Mouse (Mus musculus) left cerebral cortex, postnatal 25 days (tissue): ENCODE results near the gene Lgals2. TPM values are rescaled to one million over a fixed set of nuclear protein-coding genes. Genes with fewer than 3 reads are reported as not detected.

ENCODE experiments used
- DNase-seq, 2 experiments: peaks; one replicate each; pipeline ENCODE4 v3.0.0; 2022; ENCODE audit warnings: low spot score in 2 of 2, mixed read lengths in 1 of 2
- intact Hi-C: fragments of 180-260 bp; cut with DNase I; formaldehyde crosslinking; loops from one replicate; pipeline ENCODE4 v1.15.1; 2025
- total RNA-seq, 2 experiments: library from RNA; stranded (reverse); gene quantifications; 2 replicates each; pipeline ENCODE4 v1.2.3; 2021

Lgals2 gene
- total RNA-seq, 2 experiments from 2014 or later: not detected

DNA sequence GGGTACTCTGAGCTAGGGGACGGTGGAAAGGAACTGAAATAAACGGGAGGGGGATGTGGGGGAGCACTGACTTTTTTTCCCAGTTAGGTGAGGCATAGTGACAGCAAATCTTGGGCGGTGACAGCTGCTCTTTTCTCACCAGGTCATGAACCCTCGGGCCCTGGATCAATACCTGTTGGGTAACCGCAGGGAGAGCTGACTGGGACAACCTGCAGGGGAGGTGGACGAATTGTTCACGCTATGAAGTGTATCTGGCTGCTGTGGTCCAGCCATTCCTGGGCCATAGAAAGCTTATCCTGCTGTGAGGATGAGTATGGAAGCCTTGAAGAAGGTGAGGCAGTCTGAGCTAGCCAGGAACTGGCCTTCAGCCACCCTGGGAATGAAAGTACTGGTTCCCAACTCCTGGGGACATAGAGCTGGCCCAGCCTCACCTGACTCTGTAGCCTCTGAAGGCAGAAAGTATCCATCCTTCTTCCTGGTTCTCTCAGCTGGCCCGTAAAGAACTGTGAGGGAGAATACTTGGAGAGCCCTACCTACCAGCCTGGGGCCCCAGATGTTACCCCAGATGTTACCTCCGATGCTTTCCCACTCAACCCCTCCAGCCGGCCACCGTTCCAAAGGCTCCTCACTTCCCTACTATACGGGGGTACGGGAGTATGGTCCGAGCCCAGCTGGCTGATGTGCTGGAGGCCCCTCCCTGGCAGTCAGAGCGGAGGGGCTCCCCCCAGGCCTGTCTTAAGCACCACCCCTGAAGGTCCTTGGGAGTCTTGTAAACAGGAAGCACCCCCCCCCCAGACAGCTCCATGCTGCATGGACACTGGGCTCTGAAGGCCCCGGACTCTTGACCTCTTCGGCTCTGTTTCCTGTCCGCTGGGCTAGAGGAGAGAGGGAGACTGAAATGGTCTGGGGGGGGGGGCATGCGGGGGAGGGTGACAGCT is 23.3 kb downstream of the Lgals2 start:
- no peak for DNase-seq
- intact Hi-C loops: no loop called here

DNA sequence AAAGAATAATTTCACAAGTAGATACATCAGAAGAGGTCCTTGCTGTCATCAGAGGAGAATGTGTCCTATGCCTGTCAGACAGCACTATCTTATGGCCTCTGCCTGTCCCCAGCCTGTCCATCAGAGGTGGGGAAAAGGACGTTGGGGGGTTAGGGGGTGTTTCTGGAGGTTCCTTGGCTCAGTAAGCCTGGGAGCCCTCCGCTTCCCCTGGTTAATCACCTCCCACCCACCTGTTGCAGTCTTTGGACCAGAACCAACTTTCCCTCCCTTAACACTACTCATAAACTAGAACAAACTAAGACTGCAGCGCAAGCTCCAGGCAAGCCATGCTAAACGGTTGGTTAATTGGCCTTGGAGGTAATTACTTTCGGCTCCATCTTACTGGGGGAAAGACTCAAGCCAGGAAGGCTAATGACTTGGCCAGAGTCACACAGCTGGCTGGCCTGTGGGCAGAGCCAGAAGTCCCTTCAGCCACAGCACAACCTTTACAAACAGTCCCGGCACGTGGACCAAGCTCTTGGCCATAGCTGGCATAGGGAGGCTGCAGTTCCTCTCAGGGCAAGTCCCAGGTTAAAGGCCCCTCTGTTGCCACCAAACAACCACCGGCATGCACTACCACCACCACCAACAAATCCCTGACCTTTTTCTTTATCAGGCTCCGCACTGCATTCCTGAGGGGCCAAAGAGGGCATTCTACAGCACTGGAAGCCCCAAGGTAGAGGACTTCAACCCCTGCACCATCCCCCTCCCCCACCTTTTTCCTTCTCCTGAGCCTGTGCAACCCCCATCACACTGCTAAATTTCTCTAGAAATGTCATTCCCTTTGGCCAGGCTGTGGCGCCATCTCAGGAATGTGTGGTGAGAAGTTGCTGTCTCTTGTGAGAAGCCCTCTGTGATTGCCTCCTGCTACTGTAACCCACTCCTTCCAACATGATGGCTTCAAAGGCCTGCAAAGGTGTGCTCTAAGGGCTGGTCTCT is 24.3 kb downstream of the Lgals2 start:
- intact Hi-C loops: no loop called here
- DNase-seq: peak in 1 of 2 experiments; percentile 32

DNA sequence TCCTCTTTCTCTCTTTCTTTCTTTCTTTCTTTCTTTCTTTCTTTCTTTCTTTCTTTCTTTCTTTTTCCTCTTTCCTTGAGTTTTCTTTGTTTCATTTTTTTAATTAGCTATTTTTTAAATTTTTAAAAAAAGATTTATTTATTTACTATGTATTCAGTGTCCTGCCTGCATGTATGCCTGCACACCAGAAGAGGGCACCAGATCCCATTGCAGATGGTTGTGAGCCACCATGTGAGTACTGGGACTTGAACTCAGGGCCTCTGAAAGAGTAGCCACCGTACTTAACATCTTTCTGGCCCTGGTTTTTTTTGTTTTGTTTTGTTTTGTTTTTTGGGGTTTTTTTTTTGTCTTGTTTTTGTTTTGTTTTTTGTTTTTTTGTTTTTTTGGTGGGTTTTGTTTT is 25.7 kb downstream of the Lgals2 start:
- DNase-seq: no peak
- intact Hi-C loops: no loop called here

DNA sequence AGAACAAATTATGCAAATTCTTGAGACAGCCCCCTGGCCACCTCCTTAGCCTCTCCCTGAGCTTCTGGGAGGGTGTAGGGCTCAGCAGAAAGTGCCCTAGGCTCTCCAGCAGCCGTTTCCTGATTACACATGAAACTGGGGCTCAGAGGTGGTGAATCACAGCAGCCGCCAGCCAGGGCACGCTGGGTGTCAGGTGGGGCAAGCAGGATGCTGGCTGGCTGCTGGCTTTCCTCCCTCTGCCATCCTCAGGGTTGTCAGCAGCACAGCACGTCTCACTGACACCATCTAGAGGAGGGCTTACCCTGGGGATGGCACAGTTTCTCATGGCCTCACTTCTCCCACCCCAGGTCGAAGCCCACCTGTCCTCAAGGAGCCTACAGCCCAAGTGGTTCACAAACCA is 27.0 kb downstream of the Lgals2 start:
- no peak for DNase-seq
- intact Hi-C loops: no loop called here

DNA sequence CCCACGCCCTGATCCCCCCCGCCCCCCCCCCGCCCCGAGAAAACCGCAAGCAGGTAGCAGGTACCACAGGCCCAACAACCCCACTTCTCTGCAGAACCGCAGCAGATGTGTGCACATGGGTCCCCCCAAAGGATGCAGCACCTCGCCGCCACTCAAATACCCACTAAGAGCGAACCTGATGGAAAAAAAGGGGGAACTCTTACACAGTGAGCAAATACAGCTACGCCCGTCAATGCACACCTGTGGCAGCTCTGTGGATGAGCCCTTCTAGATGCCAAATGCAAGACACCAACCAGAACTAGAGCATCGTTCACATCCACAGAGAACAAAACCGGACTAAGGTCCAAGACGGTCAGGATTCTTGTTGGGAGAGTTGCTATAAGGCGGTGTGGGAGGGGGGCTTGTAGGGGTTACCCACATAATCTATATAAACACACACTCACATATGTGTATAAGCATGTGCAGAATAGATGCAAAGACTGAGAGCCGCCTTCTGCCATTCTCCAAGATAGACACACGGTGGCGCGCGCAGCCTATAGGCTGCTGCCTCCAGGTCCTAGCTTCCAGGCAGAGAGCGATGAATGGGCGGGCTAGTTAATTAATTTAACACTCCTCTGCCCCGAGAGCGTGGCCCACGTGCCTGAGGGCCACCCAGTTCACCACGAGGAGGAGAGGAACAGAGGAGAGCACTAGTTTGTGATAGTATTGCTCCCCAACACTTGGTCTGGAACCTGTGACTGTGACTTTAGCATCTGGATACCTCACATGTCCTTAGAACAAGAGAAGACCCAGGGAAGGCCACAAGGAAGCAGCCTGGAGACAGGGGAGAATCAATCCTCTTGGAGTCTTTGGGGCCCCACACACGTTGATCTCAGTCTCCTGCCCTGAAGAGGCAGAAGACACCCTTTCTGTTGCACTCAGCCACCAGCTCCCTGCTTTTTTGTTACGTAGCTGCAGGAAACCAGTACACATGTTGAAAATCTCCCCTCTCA is 28.8 kb downstream of the Lgals2 start:
- DNase-seq: peak; percentile 74 to 79
- intact Hi-C loops: loop anchor here (1.0 to 2.0 kb wide), 2 partner anchors 22 to 43 kb away; no protein-coding TSS in a partner anchor

DNA sequence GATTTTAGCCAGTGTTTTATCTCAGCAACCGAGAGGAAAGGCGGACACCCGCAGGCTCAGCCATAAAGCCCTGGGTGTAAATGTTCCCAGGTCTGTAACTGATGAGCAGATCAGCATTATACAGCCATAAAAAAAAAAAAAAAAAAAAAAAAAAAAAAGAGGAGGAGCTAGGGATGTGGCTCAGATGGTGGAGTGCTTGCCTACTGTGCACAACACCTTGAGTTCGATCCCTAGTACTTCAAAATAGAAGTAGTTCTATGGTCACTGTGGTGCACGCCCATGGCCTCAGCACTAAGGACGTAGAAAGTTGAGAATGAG is 39.3 kb downstream of the Lgals2 start:
- no peak for DNase-seq

DNA sequence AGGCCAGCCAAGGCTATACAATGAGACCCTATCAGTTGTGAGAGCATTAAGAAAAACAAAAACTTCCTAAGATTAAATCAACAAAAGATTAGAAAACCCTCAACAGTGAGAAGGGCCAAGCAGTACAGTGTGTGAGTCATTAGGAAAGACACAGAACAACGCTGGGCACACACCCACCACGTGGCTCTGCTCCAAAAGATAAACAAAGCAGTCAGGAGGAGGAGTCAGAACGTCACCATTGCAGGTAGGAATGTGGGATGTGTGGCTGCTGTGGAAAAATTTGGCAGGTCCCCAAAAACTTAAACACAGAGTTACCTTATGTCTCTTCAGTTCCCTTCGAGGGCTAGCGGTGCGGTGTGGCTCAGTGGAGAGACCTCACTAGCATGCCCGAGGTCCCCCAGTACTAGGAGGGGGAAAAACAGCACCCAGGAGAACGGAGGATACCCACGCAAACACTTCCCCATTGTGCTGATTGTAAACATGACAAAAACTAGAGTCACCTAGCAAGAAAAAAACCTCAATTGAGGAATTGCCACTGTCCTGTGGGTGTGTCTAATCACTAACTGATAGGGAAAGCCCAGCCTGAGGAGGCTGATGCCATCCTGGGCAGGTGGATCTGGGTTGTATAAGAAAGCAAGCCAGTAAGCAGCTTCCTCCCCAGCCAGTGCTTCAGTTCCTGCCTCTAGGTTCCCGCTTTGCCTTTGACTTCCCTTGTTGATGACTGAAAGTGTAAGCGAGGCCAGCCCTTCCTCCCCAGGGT is 39.8 kb downstream of the Lgals2 start:
- DNase-seq: peak in 1 of 2 experiments; percentile 32
- intact Hi-C loops: no loop called here

More for the DNA sequence above, 39.3 kb downstream of the Lgals2 start:
- intact Hi-C loops: no loop called here

DNA sequence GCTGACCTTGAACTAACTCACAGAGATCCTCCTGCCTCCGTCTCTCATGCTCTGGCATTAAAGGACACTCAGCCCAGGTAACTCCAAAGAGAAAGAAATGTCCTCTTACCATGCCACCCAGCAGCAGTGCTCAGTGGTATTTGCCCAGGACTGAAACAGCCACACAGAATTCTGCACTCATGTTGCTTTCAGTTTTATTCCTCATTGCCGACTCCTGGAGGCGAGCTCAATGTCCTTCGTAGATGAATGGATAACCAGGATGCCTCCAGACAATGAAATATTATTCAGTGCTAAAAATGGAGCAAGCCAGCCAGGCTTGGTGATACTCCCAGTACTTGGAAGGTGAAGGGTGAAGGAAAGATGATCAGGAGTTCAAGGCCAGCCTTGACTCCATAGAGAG is 41.7 kb downstream of the Lgals2 start:
- intact Hi-C loops: no loop called here
- DNase-seq: no peak

DNA sequence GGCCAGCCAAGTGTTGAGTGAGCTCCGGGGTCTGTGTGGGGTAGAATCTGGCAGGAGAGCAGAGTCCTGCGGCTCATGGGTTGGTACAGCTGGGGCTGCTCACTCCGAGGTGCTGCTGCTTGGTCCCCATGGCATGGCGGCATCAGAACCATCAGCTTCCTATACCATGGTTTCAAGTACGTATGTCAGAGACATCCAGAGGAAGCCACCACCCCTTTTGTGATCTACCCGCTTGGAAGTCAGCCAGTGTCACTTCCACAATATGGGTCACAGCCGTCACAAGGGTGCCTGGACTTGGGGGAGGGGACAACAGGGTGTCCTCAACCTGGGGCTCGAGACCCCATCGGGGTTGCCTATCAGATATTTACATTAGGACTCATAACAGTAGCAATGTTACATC is 45.2 kb downstream of the Lgals2 start:
- DNase-seq: no peak
- intact Hi-C loops: no loop called here

DNA sequence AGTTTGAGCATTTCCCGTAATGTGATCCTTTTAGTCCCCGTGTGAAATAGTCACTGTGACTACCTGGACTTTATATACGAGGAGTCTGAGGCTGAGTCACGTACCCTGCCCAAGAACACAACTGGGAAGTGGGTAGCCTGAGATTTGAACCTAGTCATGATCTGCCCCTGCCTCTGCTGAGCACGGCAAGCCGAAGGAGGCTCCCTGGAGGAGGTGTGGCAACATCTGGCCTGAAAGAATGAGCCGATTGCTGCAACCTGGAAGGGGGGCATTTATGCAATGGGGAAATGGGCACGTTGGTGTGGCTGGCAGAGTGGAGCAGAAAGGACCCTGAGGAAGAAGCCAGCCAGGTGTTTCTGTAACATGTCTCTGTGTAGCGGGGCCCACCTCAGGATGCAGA is 45.6 kb downstream of the Lgals2 start:
- DNase-seq: no peak
- intact Hi-C loops: no loop called here

DNA sequence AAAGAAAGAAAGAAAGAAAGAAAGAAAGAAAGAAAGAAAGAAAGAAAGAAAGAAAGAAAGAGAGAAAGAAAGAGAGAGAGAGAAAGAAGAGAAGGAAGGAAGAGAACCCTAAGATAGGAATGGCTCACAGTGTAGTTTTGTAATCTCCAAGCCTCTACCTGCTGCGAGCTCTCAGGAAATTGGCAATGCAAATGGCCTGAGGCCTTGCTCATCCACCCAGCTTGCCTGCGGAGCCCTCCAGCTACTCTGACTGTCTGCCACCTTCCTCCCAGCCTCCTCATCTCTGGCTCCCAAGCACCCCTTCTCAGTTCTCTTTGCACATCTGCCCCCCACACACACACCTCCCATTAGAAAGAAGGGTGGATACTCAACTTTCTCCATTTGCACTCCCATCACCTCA is 46.3 kb downstream of the Lgals2 start:
- no peak for DNase-seq
- intact Hi-C loops: no loop called here

DNA sequence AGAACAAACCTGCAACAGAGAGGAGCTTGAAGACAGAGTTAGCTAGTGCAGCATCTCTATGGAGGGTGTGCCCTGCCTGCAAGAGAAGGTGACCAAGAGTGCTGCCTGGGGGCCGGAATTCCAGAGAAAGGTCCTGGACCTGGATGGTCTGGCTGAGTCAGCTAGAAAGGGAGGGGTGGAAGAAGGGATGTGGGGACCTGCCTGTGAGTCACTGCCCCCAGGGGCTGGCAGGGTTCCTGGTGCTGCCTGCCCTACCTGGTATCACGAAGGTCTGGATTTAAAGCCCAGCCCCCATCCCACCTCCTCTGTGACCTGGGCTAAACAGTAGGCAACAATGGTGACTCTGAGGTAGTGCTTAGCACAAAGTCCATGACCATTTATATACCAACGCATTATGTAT is 48.2 kb downstream of the Lgals2 start:
- intact Hi-C loops: no loop called here
- no peak for DNase-seq

DNA sequence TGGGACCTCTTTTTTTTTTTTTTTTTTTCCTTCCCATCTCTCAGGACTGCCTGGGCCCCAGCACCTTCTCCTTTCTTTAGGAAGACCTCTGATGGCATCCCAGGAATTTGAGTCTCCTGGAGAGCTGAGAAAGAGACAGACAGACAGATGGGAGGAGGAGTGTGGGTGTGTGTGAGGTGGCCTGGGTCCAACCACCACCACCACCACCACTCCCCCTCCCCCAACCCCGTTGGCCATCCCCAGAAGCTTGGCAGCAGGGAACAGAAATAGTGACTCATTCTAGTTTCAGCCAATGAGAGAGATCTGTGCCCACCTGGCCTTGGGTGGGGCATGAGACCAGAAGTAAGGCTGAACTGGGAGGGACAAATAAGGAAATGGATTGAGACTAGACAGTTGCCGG is 48.7 kb downstream of the Lgals2 start:
- intact Hi-C loops: no loop called here
- peak; percentile 16 to 64 for DNase-seq

DNA sequence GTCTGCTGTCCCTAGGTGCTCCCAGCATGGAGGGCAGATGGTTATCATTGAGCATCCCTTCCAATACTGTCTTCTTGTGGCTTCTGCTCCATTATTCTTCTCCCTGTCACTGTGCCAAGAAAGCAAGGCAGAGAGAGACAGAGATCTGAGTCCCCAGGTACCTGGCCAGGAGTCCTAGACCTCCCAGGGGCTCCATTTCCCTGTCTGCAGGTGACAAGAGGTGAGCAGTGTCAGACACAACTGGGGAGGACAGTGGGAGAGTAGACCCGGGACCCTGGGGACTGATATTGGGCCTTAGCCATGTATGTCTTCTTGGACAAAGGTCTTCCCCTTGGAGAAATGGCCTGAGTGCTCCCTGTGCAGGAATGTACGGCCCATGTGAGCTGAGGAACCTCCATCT is 50.0 kb downstream of the Lgals2 start:
- no peak for DNase-seq
- intact Hi-C loops: no loop called here

DNA sequence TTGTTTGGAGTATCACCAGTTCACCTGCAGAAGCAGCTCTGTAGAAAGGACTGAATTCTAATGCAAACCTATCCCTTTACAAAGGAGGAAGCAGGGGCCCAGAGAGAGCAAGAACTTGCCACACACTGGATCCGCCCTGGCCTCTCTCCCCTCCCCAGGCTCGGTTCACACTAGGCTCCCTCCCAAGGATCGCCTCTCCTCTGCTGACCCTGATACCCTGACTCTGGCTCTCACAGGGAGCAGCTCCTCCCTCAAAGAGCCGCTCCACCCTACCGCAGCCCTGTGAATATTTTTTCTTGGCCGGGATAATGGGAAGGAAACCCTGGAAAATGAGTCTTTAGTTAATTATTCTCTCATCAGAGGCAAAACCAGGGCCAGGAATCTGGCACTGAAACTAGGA is 51.0 kb downstream of the Lgals2 start:
- intact Hi-C loops: no loop called here
- no peak for DNase-seq

DNA sequence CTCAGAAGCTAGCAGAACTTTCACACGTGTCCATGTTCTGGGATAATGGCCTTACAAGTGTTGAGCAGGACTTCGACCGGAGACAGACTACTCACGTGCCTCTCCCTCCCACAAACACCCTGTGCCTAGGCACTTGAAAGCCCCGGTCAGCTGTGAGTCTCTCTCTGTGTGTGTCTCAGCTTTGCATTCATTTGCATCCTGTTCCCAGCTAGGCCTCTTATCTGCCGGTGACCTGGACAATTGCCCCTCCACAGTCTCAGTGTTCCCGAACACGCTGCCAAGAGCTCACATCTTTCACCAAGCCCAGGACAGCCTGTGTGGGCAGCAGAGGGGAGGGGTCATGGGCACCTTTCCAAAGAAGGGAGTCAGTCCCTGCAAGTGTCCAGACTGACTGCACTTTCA is 51.8 kb downstream of the Lgals2 start:
- DNase-seq: no peak
- intact Hi-C loops: no loop called here

DNA sequence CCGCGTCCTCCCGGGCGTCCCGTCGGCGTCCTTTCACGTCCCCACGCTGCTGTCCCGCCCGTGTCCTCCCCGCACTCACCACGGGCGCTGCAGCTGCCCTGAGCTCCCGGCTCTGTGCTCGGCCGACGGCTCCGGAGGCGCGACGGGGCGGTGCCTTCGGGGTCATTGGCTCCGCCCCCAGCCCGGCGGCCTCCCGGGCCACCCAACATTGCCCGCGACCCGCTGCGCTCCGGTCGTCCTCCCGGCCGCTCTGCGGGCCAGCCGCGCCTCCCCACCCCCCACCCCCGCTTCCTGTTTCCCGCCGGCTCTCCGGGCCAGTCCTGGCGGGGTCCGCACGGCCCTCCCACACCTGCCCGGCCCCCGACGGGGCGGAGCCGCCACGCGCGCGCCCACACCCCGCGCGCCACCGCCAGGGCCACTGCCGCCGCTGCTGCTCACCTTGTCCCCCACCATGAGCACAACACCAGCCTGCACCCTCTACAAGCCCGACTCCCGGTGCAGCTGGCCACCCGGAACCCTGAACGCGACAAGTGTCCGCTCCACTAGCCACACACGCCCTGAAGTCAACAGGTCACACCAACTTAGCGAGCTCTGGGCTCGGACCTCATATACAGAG is 52.4 kb downstream of the Lgals2 start, which contains the start of gene Card10:
Gene Card10 (minus strand): TSS at position 267 of the 616 bp plus-strand sequence.
- DNase-seq: no peak
- intact Hi-C loops: no loop called here
